Mouse (Mus musculus) embryonic facial prominence, embryonic 10.5 days (tissue): ENCODE measurements around the gene Eloa. TPM values are rescaled to one million over a fixed set of nuclear protein-coding genes. Genes with fewer than 3 reads are reported as not detected.
"Not testable (repeated sequence)": the region's sequence is repeated elsewhere in the genome, so short reads cannot be mapped to it uniquely, and the experiment has no call there.

Source experiments
- DNase-seq: peaks from one replicate; pipeline ENCODE4 v3.0.0-alpha.2; 2017; ENCODE audit warnings: low spot score
- H3K27ac ChIP-seq: fragments of 300-500 bp; sonication (generic); replicated peaks from 2 replicates; pipeline ENCODE4 v1.5.1; 2016; ENCODE audit warnings: mild to moderate bottlenecking
- H3K27me3 ChIP-seq: fragments of 300-500 bp; sonication (generic); replicated peaks from 2 replicates; pipeline ENCODE4 v1.6.1; 2016; ENCODE audit warnings: low read depth, mild to moderate bottlenecking; ENCODE audit not compliant: poor library complexity, severe bottlenecking
- H3K36me3 ChIP-seq: fragments of 300-500 bp; sonication (generic); replicated peaks from 2 replicates; pipeline ENCODE4 v1.6.1; 2016; ENCODE audit warnings: mild to moderate bottlenecking, moderate library complexity
- H3K4me1 ChIP-seq: fragments of 300-500 bp; sonication (generic); 2 replicates; pipeline ENCODE4 v1.6.1; 2016
- H3K4me3 ChIP-seq: fragments of 300-500 bp; sonication (generic); 2 replicates; pipeline ENCODE4 v1.5.1; 2016; ENCODE audit warnings: mild to moderate bottlenecking, moderate library complexity
- H3K9me3 ChIP-seq: fragments of 300-500 bp; sonication (generic); 2 replicates; pipeline ENCODE4 v1.6.1; 2016; ENCODE audit warnings: mild to moderate bottlenecking
- WGBS: fragments of 180-500 bp; shearing (Covaris S2); methylation state at CpG from one replicate; pipeline ENCODE4 v1.1.7; 2016; 5-methylcytosine and 5-hydroxymethylcytosine counted together
- polyA plus RNA-seq: library from polyadenylated mRNA; unstranded; fragments of >200 nt; fragmentation: Nextera tagmentation; extraction: Ambion mirVana; gene quantifications from 2 replicates; pipeline ENCODE4 v1.2.1, GENCODE M21; 2016

Gene Eloa
- polyA plus RNA-seq, 1 experiment from 2014 or later: 37.5 TPM

DNA sequence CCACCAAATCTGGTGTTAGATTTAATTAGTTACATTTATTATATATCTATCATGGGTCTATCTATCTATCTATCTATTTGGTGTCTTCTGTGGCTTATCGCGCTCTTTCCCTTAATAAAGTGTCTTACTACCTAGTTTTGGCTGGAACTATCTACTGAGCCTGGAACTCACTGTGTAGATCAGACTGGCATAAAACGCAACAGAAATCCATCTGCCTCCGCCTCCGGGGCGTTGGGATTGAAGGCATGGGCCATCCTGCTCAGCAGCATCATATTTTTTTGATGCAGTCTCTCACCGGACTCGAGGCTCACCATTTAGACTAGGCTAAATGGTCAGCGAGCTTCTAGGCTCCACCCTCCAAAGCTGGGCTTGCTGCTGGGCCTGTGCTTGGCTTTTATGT lies 33.8 kb downstream of the Eloa start:
- DNase-seq: no peak

GRCm38 (mm10) chr4:135986943-135987710 lies 34.4 kb downstream of the Eloa start, which contains the start of gene Pithd1:
Gene Pithd1, minus strand, starts transcription at chr4:135987264.
- H3K27ac ChIP-seq: peak within 1 kb of the TSS; percentile 91
- DNase-seq: peak; percentile 95
- peaks cover 35% of the 10 kb centered on the region for H3K36me3 ChIP-seq
- H3K4me1 ChIP-seq: peaks cover 21% of the 10 kb centered on the region
- 0 out of 2 replicates have a peak, but pooled peaks cover 3% of the 10 kb centered on the region for H3K9me3 ChIP-seq
- H3K27me3 ChIP-seq: no peaks in the 10 kb centered on the region
- H3K4me3 ChIP-seq: peak within 1 kb of the TSS; percentile 86
- under 1% methylated on average over 81 of the region's 81 CpGs for WGBS

More for the DNA sequence above, 33.8 kb downstream of the Eloa start:
- Histone ChIP-seq H3K4me1 (peaks cover 21% of the 10 kb centered on the region), H3K27me3 (no peaks in the 10 kb centered on the region), H3K4me3 (peak overlapping the region; percentile 86), H3K9me3 (0 out of 2 replicates have a peak, but pooled peaks cover 3% of the 10 kb centered on the region), H3K36me3 (peaks cover 29% of the 10 kb centered on the region), H3K27ac (peak overlapping the region; percentile 91)
- 73% methylated on average over 9 of the region's 9 CpGs for WGBS

DNA sequence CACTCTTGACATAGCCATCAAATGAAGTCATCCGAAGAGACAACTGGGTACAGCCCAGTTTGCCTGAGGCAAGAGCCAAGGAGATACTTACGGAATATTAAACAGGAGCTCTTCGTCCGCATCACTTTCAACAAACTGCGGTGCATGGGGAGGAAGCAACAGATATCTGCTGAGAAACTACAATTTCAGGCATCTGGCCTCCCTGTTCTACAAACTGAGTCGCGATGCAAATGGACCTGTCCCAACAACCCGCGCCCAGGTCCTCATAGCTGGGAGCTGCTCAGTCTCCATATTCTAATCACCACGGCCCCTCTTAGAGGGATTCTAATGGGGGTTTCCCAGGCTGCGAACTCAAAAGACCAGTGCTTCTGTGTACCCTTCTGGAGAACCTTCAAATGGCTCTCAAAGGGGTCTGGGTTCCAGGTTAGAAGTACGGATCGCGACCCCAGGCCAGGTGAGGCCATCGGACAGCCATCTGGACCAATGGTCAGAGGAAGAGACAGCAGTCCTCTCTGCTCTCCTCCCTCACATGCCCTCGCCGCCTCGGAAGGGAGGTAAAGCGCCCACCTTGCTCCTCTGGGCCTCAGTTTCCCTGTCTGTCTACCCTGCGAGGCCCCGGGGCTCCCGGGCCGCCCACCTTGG lies 35.1 kb downstream of the Eloa start:
- Histone ChIP-seq H3K4me1 (peaks cover 21% of the 10 kb centered on the region), H3K27me3 (no peaks in the 10 kb centered on the region), H3K36me3 (peaks cover 42% of the 10 kb centered on the region), H3K9me3 (no peaks in the 10 kb centered on the region), H3K27ac (peak overlapping the region; percentile 91), H3K4me3 (peak overlapping the region; percentile 86)
- 8% methylated on average over 23 of the region's 23 CpGs for WGBS
- no peak for DNase-seq

DNA sequence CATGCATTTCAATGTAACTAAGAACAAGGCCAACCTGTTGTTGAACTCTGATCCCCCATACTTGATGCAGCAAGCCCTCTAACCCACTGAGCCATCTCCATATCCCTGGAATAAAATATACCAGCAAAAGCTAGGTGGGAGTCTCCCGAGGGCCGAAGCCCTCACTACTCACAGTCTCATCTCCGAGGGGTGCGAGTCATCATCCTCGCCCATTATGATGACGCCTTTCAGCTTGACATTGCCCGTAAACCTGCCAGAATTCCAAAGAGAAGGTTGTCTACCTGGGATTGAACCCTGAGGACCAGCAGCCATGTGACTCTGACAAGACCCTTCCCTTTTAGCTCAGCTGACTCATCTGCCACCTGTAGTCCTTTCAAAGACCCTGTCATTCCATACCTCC lies 35.8 kb downstream of the Eloa start:
- H3K9me3 ChIP-seq: no peaks in the 10 kb centered on the region
- no peak for DNase-seq
- peaks cover 48% of the 10 kb centered on the region for H3K36me3 ChIP-seq
- H3K4me1 ChIP-seq: peaks cover 21% of the 10 kb centered on the region
- H3K27ac ChIP-seq: no peak overlapping the region
- WGBS: 92% methylated on average over 7 of the region's 7 CpGs
- H3K27me3 ChIP-seq: no peaks in the 10 kb centered on the region
- peak overlapping the region; percentile 86 for H3K4me3 ChIP-seq

GRCm38 (mm10) chr4:135985193-135985592 lies 36.4 kb downstream of the Eloa start:
- Histone ChIP-seq H3K36me3 (peaks cover 54% of the 10 kb centered on the region), H3K27me3 (no peaks in the 10 kb centered on the region), H3K27ac (no peak overlapping the region), H3K4me1 (peaks cover 21% of the 10 kb centered on the region), H3K9me3 (no peaks in the 10 kb centered on the region), H3K4me3 (peak overlapping the region; percentile 86; the same call in 1 of the 2 replicates)
- 91% methylated on average over 5 of the region's 5 CpGs for WGBS
- no peak for DNase-seq

GRCm38 (mm10) chr4:135984556-135984955 lies 37.0 kb downstream of the Eloa start:
- Histone ChIP-seq H3K9me3 (no peaks in the 10 kb centered on the region), H3K27me3 (no peaks in the 10 kb centered on the region), H3K4me3 (no peak overlapping the region), H3K27ac (no peak overlapping the region), H3K4me1 (peaks cover 21% of the 10 kb centered on the region), H3K36me3 (peaks cover 54% of the 10 kb centered on the region)
- WGBS: 90% methylated on average over 5 of the region's 5 CpGs
- no peak for DNase-seq

GRCm38 (mm10) chr4:135981524-135982063 lies 40.0 kb downstream of the Eloa start:
- Histone ChIP-seq H3K27me3 (no peaks in the 10 kb centered on the region), H3K36me3 (peaks cover 80% of the 10 kb centered on the region), H3K4me1 (peaks cover 14% of the 10 kb centered on the region), H3K4me3 (no peak overlapping the region), H3K27ac (no peak overlapping the region), H3K9me3 (no peaks in the 10 kb centered on the region)
- no peak for DNase-seq
- 70% methylated on average over 7 of the region's 7 CpGs for WGBS

- not testable (repeated sequence) for H3K4me1 ChIP-seq, DNase-seq, H3K9me3 ChIP-seq, H3K27ac ChIP-seq, H3K27me3 ChIP-seq, H3K4me3 ChIP-seq
- peaks cover 90% of the 10 kb centered on the region for H3K36me3 ChIP-seq
- WGBS: 97% methylated on average over 5 of the region's 5 CpGs
Measured at GRCm38 (mm10) chr4:135980223-135980622, 41.3 kb downstream of the Eloa start.

DNA sequence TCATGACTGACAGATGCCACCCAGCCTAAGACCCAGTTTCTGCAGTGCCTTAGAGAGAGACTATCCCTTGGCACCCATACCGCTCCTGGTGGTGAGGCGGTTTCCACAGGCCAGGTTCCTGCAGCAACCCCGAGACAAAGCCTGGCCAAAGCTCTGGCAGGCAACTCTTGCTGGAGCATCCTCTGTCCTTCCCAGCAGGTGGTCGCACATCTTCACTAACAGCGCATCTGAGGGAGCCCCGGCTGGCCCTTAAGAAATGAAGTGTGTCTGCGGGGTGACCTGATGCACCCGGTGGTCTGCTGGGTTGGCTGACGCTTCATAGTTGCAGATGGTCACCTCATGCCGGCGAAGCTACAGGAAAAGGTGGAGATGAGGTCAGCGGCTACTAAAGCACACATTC lies 45.4 kb downstream of the Eloa start:
- 90% methylated on average over 12 of the region's 12 CpGs for WGBS
- no peak overlapping the region for H3K4me3 ChIP-seq
- DNase-seq: no peak
- no peak overlapping the region for H3K27ac ChIP-seq
- peaks cover 66% of the 10 kb centered on the region for H3K36me3 ChIP-seq
- H3K9me3 ChIP-seq: no peaks in the 10 kb centered on the region
- no peaks in the 10 kb centered on the region for H3K27me3 ChIP-seq
- peaks cover 17% of the 10 kb centered on the region for H3K4me1 ChIP-seq

DNA sequence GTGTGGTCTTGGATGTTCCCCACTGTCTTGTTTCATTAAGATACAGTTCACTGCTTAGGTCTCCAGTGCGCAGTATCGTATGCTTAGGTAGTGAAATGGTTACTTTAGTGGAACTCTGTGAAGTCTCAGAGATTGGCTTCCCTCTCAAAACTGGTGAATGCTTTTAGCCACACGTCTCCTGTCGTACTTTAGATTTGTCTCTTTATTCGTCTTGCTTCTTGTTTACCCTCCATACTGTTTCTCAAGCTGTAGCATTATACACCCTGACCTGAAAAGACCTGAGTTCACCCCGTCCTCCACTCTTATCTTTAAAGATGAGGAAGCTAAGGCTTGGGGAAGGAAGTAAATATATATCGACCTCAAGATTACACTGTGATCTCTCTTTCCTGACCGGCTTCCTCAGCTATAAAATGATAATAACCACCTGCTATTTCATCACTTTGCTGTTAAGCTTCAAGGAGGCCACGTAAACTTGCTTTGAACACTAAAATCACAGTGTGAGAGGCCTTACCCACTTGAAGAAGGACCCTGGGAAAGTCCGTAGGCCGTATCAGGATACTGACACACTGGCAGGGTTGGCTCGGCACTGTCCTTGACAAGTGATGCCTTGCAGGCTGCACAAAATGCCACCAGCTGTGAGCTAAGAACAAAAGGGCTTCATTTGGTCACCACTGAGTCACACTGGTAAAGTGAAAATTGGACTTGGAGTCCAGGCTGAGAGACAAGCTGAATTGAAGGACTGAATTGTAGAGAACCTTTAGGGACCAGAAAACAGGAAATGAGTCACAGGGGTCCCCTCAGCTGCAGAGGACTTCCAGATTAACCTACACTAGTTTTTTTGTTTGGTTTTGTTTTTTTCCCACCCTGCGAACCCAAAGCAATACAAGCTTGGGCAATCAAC lies 48.4 kb downstream of the Eloa start:
- H3K27me3 ChIP-seq: no peaks in the 10 kb centered on the region
- H3K27ac ChIP-seq: peak overlapping the region; percentile 91
- H3K36me3 ChIP-seq: peaks cover 73% of the 10 kb centered on the region
- H3K4me1 ChIP-seq: peaks cover 32% of the 10 kb centered on the region
- no peak for DNase-seq
- 78% methylated on average over 13 of the region's 13 CpGs for WGBS
- H3K9me3 ChIP-seq: no peaks in the 10 kb centered on the region
- H3K4me3 ChIP-seq: peak overlapping the region; percentile 100

GRCm38 (mm10) chr4:135972556-135972906 lies 49.0 kb downstream of the Eloa start, which contains the start of gene Lypla2:
Gene Lypla2, minus strand, starts transcription at chr4:135972626.
- peak within 1 kb of the TSS; percentile 91 for H3K27ac ChIP-seq
- H3K9me3 ChIP-seq: no peaks in the 10 kb centered on the region
- H3K4me1 ChIP-seq: peaks cover 32% of the 10 kb centered on the region
- peak within 1 kb of the TSS; percentile 100 for H3K4me3 ChIP-seq
- WGBS: 1% methylated on average over 19 of the region's 19 CpGs
- no peaks in the 10 kb centered on the region for H3K27me3 ChIP-seq
- peak; percentile 88 for DNase-seq
- peaks cover 75% of the 10 kb centered on the region for H3K36me3 ChIP-seq
